Mouse (Mus musculus): ENCODE measurements around the gene Ifnar1. TPM values are rescaled to one million over a fixed set of nuclear protein-coding genes. Genes with fewer than 3 reads are reported as not detected.

The Ifnar1 gene
- total RNA-seq, 2 experiments from 2014 or later: 66.2 to 78.5 TPM

GRCm38 (mm10) chr16:91459841-91460370, 25.1 kb upstream of the Ifnar1 start:
- ATAC-seq (ENCODE audit: poor library complexity, severe bottlenecking): no peak

DNA sequence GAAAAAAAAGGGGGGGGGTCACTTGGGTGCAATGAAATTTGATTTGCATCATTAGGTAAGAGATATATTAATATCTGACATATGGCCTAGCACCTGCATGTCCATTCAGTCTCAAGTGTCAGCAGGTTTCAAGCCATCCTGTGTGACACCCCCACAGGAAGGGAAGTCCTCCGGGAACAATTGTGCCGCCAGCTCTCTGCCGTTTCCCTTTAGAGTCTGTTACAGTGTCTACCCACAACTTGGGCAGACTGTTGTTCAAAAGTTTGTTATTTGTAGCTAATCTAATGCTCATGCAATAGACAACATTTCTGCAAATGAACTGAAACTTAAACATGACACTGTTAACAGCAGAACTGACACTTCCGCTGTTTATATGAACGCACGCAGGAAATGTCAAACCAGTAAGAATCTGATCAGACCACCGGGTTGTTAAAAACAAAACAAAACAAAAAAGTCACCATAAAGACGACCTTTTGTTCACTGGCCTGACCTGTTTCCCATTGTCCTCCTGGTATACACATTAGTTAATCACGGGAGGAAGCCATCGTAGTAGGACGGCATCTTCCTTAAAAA, 23.9 kb upstream of the Ifnar1 start:
- ATAC-seq (ENCODE audit: poor library complexity, severe bottlenecking): peak; percentile 8; the same call in 1 of the 2 replicates

GRCm38 (mm10) chr16:91461773-91462181, 23.3 kb upstream of the Ifnar1 start:
- ATAC-seq (ENCODE audit: poor library complexity, severe bottlenecking): peak; percentile 4; the same call in 1 of the 2 replicates

DNA sequence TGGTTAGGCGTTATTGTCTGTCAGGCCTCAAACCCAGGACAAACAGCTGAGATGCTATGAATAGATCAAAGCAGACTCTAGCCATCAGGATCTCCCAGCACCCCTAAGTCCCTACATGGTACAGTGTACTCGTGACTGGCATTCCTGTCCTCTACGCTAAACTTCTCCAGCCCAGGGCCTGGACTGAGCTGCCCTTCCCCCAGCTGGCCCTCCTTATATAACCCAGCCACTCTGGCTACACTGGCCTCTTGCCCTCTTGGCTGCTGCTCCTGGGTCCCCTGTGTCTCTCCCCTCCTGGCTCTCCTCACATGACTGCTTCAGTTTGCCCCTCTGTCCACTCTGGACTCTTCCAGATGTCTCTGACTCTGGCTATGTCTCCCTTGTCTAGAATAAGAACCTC, 22.4 kb upstream of the Ifnar1 start:
- ATAC-seq (ENCODE audit: poor library complexity, severe bottlenecking): no peak

GRCm38 (mm10) chr16:91463400-91463799, 21.6 kb upstream of the Ifnar1 start:
- no peak for ATAC-seq (ENCODE audit: poor library complexity, severe bottlenecking)

- ATAC-seq (ENCODE audit: poor library complexity, severe bottlenecking): no peak
These were observed 21.1 kb upstream of the Ifnar1 start for GRCm38 (mm10) chr16:91463836-91464400.

GRCm38 (mm10) chr16:91464594-91465504, 20.2 kb upstream of the Ifnar1 start:
- ATAC-seq (ENCODE audit: poor library complexity, severe bottlenecking): peak; percentile 77

- ATAC-seq (ENCODE audit: poor library complexity, severe bottlenecking): no peak
These were observed 19.4 kb upstream of the Ifnar1 start for GRCm38 (mm10) chr16:91465505-91466240.

DNA sequence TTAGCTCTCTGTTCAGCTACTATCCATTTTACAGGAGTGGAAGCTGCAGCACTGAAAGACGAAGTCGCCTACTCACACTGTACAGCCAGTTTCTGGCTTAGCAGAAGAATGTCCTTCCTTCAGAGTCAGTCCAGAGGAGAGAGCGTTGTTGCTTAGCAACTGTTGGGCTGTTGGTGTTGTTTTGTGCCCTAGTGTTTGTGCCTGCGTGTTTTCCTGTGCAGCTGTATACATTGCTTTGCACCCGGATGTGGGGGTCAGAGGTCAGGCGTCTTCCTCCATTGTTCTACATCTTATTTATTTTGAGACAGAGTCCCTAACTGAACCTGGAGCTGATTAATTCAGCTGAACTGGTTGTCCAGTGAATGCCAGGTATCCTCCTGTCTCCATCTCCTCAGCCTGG, 18.5 kb upstream of the Ifnar1 start:
- no peak for ATAC-seq (ENCODE audit: poor library complexity, severe bottlenecking)

GRCm38 (mm10) chr16:91470470-91470869, 14.6 kb upstream of the Ifnar1 start:
- no peak for ATAC-seq (ENCODE audit: poor library complexity, severe bottlenecking)

DNA sequence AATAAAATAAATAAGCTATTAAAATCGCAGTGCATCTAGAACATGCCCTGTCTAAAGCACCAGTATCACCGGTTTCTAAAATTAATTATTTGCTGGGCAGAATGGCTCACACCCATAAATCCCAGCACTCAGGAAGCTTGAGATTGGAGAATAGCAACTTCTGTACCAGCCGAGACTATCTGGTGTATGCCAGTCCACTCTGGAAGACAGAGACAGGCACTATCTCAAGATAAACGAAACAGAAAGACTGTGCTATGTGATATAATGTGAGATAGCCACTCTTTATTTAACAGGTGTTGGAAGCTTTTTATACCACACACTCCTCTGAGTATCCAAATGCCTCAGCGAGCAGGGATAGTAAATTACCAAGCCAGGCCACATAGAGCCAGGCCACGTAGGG, 13.6 kb upstream of the Ifnar1 start:
- ATAC-seq (ENCODE audit: poor library complexity, severe bottlenecking): no peak

DNA sequence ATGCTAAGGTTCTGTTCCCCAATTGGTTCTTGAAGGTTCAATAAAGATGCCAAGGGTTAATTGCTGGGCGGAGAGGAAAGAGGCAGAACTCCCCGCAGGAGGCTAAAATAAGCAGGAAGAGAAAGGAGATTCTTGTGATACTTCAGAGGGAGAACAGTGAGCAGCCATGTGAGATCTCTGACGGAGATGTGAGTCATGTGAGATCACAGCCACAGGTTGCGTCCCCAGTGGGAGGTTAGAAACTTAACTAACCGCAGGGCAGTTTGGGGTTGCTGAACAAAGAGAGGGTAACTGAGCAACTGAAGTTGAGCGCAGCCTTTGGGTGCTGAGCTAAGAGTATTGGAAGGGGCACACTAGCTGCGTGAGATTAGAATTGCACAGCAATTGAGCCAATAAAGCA, 9.3 kb upstream of the Ifnar1 start:
- peak; percentile 76 for ATAC-seq (ENCODE audit: poor library complexity, severe bottlenecking)

DNA sequence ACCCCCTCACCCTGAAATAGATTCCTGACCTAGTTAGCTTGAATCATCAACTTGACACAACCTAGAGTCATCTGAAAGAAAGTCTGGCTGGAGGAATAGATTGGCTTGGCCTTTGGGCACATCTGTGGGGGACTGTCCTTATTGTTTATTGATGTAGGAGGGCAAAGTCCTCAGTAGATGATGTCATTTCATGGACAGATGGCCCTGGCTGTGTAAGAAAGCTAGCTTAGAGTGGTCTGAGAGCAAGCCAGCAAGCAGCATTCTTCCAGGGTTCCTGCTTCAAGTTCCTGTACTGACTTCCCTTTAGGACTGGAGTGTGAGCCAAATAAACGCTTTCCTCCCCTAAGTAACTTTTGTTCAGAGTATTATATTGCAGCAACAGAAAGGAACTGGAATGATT, 7.0 kb upstream of the Ifnar1 start:
- ATAC-seq (ENCODE audit: poor library complexity, severe bottlenecking): no peak

GRCm38 (mm10) chr16:91480517-91480916, 4.5 kb upstream of the Ifnar1 start:
- ATAC-seq (ENCODE audit: poor library complexity, severe bottlenecking): no peak

DNA sequence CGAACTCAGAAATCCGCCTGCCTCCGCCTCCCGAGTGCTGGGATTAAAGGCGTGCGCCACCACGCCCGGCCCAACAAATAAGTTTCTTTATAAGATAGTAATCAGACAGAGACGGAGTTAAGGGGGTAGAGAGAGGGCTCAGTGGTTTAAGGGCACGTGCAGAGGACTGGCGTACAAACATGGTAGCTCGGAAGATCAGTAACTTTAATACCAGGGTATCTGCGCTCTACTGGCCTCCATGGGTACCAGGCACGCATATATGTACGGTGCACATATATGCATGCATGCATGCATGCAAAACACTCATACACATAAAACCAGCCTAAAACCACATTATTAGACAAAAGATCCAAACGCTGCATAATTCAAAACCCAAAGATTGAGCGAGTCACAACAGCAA, 651 bp upstream of the Ifnar1 start:
- ATAC-seq (ENCODE audit: poor library complexity, severe bottlenecking): no peak

GRCm38 (mm10) chr16:91485841-91486240, 803 bp downstream of the Ifnar1 start:
- ATAC-seq (ENCODE audit: poor library complexity, severe bottlenecking): no peak

DNA sequence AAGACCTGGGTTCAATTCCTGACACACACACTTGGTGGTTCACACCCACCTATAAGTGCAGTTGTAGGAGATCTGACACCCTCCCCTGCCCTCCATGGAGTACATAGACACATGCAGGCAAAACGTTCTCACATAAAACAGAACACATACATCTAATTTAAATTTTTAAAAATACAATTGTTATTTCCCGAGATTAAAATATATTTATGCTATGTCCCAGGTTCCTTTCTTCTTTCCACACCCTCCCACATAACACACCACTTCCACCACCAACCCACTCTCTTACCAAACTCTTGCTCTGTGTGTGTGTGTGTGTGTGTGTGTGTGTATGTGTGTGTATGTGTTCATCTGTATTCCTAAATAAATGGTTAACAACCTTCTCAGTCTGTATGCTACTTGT, 3.0 kb downstream of the Ifnar1 start:
- no peak for ATAC-seq (ENCODE audit: poor library complexity, severe bottlenecking)

DNA sequence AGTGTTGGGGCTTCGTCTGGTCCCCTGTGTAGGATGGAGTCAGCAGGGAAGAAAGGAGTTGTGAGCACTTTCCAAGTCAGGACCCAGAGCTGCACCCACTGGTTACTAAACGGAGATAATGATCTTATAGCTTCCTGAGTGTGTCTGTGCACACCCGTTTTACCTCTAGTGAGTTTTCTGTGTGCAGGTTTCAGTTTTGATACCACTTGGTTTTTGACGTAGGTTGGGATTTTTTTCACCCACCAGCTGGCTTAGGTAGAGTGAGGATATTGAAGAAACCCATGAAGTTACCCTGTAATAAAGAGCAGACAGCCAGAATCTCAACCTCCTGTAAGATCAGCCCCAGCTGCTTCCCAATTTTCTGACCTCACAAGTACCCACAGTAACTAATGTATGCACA, 5.9 kb downstream of the Ifnar1 start:
- no peak for ATAC-seq (ENCODE audit: poor library complexity, severe bottlenecking)

- no peak for ATAC-seq (ENCODE audit: poor library complexity, severe bottlenecking)
These were observed 6.4 kb downstream of the Ifnar1 start for GRCm38 (mm10) chr16:91491473-91491872.

- no peak for ATAC-seq (ENCODE audit: poor library complexity, severe bottlenecking)
These were observed 10.5 kb downstream of the Ifnar1 start for GRCm38 (mm10) chr16:91495501-91495900.

- ATAC-seq (ENCODE audit: poor library complexity, severe bottlenecking): no peak
These were observed 11.2 kb downstream of the Ifnar1 start for GRCm38 (mm10) chr16:91496206-91496605.
